Mouse (Mus musculus) liver, embryonic 11.5 days (tissue): ENCODE measurements around the gene Casp3. TPM values are rescaled to one million over a fixed set of nuclear protein-coding genes. Genes with fewer than 3 reads are reported as not detected.

Experiments
- ATAC-seq: fragments of 200-750 bp; cut with Nextera tagmentation; replicated peaks from 2 replicates; pipeline ENCODE4 v1.8.0; 2017; ENCODE audit warnings: moderate number of reproducible peaks, mild to moderate bottlenecking, moderate TSS enrichment, moderate library complexity; ENCODE audit not compliant: low FRiP score
- DNase-seq: peaks from one replicate; pipeline ENCODE4 v3.0.0-alpha.2; 2017; ENCODE audit warnings: low spot score
- H3K27ac ChIP-seq: fragments of 300-500 bp; sonication (generic); 2 replicates; pipeline ENCODE4 v1.5.1; 2014; ENCODE audit warnings: mild to moderate bottlenecking, low read depth, low read length, control low read depth
- H3K27me3 ChIP-seq: fragments of 300-500 bp; sonication (generic); replicated peaks from 2 replicates; pipeline ENCODE4 v1.6.1; 2014; ENCODE audit warnings: low read length, mixed read lengths; ENCODE audit not compliant: control insufficient read depth, insufficient read depth
- H3K36me3 ChIP-seq: fragments of 300-500 bp; sonication (generic); 2 replicates; pipeline ENCODE4 v1.6.1; 2014; ENCODE audit warnings: mild to moderate bottlenecking, low read length, moderate library complexity, mixed read lengths; ENCODE audit not compliant: control insufficient read depth, insufficient read depth
- H3K4me1 ChIP-seq: fragments of 300-500 bp; sonication (generic); replicated peaks from 2 replicates; pipeline ENCODE4 v1.6.1; 2014; ENCODE audit warnings: low read length, mixed read lengths; ENCODE audit not compliant: control insufficient read depth, insufficient read depth
- H3K4me2 ChIP-seq: fragments of 300-500 bp; sonication (generic); 2 replicates; pipeline ENCODE4 v1.6.1; 2014; ENCODE audit warnings: mild to moderate bottlenecking, control low read depth, moderate library complexity
- H3K4me3 ChIP-seq: fragments of 300-500 bp; sonication (generic); 2 replicates; pipeline ENCODE4 v1.5.1; 2014; ENCODE audit warnings: low read depth, low read length, control low read depth
- H3K9ac ChIP-seq: fragments of 300-500 bp; sonication (generic); 2 replicates; pipeline ENCODE4 v1.6.1; 2014; ENCODE audit warnings: low read depth, low read length, control low read depth
- H3K9me3 ChIP-seq: fragments of 300-500 bp; sonication (generic); 2 replicates; pipeline ENCODE4 v1.6.1; 2016; ENCODE audit warnings: low read length, inconsistent platforms, mixed read lengths; ENCODE audit not compliant: control insufficient read depth
- WGBS: fragments of 180-500 bp; shearing (Covaris S2); extraction: QIAGEN DNeasy Blood & Tissue Kit; methylation state at CpG from one replicate; pipeline ENCODE4 v1.1.7; 2014; 5-methylcytosine and 5-hydroxymethylcytosine counted together
- polyA plus RNA-seq: library from polyadenylated mRNA; unstranded; fragments of >200 nt; fragmentation: Nextera tagmentation; extraction: Ambion mirVana; gene quantifications from 2 replicates; pipeline ENCODE4 v1.2.1, GENCODE M21; 2014

The Casp3 gene
- polyA plus RNA-seq = 155 and 175 TPM in 2 replicates

DNA sequence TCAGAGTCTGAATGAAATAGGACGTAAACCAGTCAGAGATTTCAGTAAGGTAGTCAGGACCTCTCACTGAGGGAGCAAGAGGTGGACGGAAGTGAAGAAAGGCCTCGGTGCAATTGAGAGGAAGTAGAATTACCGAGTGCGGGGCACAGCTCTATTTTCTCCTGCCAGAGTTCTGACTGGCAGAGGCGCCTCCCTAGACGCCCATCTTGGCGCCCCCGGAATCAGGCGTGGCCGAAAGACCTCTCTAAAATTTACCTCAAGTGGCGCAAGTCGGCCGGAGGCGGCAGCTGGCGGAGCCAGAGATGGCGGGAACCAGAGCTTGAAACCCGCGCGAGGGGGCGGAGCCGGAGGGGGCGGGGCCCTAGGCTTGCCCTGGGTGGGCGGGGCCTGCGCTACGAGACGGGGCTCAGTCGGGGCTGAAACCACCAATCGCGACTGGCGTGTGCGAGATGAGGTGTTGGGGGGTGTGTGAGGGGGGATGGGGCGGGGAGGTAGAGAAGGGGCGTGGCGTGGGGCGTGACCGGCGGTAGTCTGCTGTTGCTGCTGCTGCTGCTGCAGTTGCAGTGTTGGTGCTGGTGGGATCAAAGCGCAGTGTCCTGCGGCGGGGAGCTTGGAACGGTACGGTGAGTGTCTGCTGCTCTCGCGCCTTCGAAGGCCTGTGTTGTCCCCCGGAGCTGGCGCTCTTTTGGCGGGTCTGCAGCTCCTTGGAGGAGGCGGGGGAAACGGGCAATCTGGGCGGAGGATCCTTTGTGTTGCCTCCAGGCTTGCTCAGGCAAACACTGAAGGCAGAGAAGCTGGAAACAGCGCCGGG lies at the start of gene Casp3, which contains the start of gene Primpol:
TSS of gene Casp3 (plus strand) at position 413 of the 811 bp plus-strand sequence.
TSS of gene Primpol (minus strand) at position 334 of the 811 bp plus-strand sequence.
- peak; percentile 99 for DNase-seq
- Histone ChIP-seq H3K4me2 (peak within 1 kb of the TSS; percentile 89), H3K4me3 (peak within 1 kb of the TSS; percentile 70), H3K27me3 (no peaks in the 10 kb centered on the region), H3K9me3 (no peaks in the 10 kb centered on the region), H3K27ac (peak within 1 kb of the TSS; percentile 93), H3K9ac (peak within 1 kb of the TSS; percentile 86), H3K36me3 (no peaks in the 10 kb centered on the region), H3K4me1 (peaks cover 8% of the 10 kb centered on the region)
- under 1% methylated on average over 54 of the region's 54 CpGs for WGBS
- ATAC-seq = peak; percentile 96

DNA sequence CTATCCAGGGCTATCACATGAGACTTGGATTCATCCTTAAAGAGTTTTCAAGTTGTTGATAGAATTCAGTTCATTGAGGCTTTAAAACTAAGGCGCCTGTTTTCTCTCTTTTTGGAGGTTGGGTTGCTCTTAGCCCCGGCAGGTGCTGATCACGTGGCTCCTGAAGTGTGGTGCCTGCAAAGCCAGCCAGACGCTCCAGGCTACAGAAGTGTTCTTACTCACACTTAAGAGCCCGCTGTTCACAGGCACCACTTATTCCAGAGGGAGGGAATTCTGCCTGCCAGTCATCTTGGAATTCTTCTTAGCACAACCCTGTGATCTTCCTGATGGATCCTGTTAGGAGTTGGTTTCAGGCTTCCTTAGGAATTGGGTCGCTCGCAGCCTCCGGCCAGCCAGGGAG lies 49.1 kb upstream of the Casp3 start:
- H3K36me3 ChIP-seq = peaks cover 15% of the 10 kb centered on the region

DNA sequence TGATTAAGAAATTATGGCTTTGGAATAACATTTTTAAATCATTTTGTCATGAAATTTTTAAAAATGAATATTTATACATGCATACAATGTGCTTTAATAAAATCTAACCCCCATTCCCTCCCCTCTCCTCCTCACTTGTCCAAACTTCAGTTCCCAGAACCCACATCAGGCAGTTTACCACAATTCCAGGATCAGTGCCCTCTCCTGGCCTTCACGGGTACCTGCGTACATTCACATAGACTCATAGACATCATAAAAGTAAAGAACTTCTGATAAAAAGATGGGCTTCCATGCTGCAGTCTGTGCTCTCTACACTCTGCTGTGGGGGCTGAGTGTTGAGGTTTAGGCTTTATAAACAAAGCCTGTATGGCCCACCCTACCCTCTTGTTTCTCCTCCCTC lies 48.1 kb upstream of the Casp3 start:
- no peaks in the 10 kb centered on the region for H3K27me3 ChIP-seq
- H3K4me3 ChIP-seq = no peak overlapping the region
- H3K36me3 ChIP-seq = peaks cover 7% of the 10 kb centered on the region
- H3K9ac ChIP-seq = no peak overlapping the region
- no peak overlapping the region for H3K4me2 ChIP-seq
- 80% methylated on average over 2 of the region's 2 CpGs for WGBS
- no peak for DNase-seq
- H3K9me3 ChIP-seq = no peaks in the 10 kb centered on the region
- ATAC-seq = no peak
- no peak overlapping the region for H3K27ac ChIP-seq
- H3K4me1 ChIP-seq = no peaks in the 10 kb centered on the region

More for the DNA sequence above, 49.1 kb upstream of the Casp3 start:
- ATAC-seq (no peak), DNase-seq (no peak)
- Histone ChIP-seq H3K4me2 (no peak overlapping the region), H3K4me3 (no peak overlapping the region), H3K27ac (no peak overlapping the region), H3K9me3 (no peaks in the 10 kb centered on the region), H3K4me1 (no peaks in the 10 kb centered on the region), H3K27me3 (no peaks in the 10 kb centered on the region), H3K9ac (no peak overlapping the region)
- WGBS = 87% methylated on average over 8 of the region's 8 CpGs

DNA sequence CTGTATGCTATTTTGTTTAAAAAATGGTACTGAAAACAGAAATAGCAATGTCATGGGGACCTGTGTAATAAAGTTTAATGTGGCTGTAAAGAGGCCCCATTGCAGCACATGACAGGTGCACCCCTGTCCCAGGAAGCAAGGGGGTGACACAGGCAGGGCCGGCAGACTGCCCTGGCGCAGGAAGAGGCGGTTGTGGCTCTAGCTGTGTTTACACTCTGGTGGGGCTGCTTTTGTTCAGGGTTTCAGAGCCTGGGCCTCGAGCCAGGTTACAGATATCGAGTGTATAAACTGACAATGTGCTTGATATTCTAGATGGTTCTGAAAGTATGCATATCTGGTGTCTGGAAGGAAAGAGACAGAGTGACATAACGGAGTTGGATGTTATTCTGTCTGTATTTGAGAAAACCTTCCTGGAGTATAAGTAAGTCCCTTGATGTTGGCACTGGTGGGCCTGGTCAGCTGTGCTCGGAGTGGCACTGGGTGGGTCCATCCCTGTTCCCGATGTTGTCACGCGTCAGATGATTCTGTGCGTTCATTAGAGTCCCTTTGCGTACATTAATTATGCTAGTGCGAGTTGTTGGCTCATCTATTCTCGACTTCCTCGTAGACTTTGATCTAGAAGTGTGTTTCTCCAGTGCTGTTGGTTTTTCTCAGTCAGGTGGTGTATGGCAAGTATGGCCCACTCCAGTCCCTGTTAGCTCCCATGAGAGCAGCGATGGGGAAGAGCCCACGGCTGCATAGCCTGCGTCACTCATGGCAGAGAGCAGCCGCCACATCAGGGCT lies 47.2 kb upstream of the Casp3 start:
- no peak for ATAC-seq
- H3K36me3 ChIP-seq = peaks cover 7% of the 10 kb centered on the region
- 91% methylated on average over 19 of the region's 19 CpGs for WGBS
- no peak overlapping the region for H3K9ac ChIP-seq
- no peaks in the 10 kb centered on the region for H3K9me3 ChIP-seq
- no peaks in the 10 kb centered on the region for H3K27me3 ChIP-seq
- no peak overlapping the region; the same call in 1 of the 2 replicates for H3K27ac ChIP-seq
- H3K4me3 ChIP-seq = no peak overlapping the region
- no peak overlapping the region for H3K4me2 ChIP-seq
- no peaks in the 10 kb centered on the region for H3K4me1 ChIP-seq
- DNase-seq = no peak

DNA sequence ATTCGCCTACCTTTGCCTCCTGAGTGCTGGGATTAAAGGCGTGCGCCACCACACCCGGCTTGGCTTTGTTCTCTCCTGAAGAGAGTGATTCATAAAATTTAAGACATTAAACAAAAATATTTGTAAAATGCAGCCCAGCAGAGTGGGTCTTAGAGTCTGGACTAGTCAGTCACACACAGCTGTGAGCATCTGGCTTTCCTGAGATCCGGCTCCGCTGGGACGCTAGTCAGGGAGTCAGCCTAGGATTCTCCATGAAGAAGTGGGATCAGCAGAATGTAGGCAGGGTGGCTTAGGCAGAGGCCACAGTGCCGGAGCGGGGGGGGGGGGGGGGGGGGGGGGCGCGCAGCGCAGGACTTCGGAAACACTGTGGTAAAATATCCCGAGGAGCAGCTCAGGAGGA lies 46.4 kb upstream of the Casp3 start:
- H3K27ac ChIP-seq = no peak overlapping the region
- DNase-seq (no peak), ATAC-seq (no peak)
- H3K4me3 ChIP-seq = no peak overlapping the region
- no peaks in the 10 kb centered on the region for H3K9me3 ChIP-seq
- no peaks in the 10 kb centered on the region for H3K27me3 ChIP-seq
- 88% methylated on average over 9 of the region's 14 CpGs for WGBS
- no peaks in the 10 kb centered on the region for H3K4me1 ChIP-seq
- no peak overlapping the region for H3K4me2 ChIP-seq
- H3K9ac ChIP-seq = no peak overlapping the region
- H3K36me3 ChIP-seq = peaks cover 7% of the 10 kb centered on the region

DNA sequence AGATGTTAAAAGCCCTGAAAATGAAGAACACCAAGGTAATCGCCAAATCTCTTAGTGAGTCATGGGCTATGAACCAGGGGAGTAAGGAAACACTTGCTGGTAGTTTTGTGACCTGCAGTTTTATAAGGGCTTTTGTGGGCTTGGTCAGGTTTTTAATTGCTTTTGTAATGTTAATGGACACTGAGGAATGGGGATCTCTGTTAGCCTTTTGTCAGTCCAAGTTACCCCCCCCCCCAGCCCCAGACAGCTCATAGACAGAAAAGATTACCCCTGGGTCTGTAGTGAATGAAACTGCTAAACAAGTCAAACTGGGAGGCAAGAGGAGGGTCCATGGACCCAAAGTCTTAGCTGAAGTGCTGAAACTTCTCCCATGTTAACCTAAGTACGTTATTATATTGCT lies 43.6 kb upstream of the Casp3 start:
- WGBS = 85% methylated on average over 2 of the region's 2 CpGs
- H3K27ac ChIP-seq = no peak overlapping the region
- ATAC-seq (no peak), DNase-seq (no peak)
- H3K27me3 ChIP-seq = no peaks in the 10 kb centered on the region
- H3K36me3 ChIP-seq = peaks cover 20% of the 10 kb centered on the region
- H3K9ac ChIP-seq = no peak overlapping the region
- no peaks in the 10 kb centered on the region for H3K4me1 ChIP-seq
- no peak overlapping the region for H3K4me3 ChIP-seq
- no peak overlapping the region for H3K4me2 ChIP-seq
- H3K9me3 ChIP-seq = no peaks in the 10 kb centered on the region

DNA sequence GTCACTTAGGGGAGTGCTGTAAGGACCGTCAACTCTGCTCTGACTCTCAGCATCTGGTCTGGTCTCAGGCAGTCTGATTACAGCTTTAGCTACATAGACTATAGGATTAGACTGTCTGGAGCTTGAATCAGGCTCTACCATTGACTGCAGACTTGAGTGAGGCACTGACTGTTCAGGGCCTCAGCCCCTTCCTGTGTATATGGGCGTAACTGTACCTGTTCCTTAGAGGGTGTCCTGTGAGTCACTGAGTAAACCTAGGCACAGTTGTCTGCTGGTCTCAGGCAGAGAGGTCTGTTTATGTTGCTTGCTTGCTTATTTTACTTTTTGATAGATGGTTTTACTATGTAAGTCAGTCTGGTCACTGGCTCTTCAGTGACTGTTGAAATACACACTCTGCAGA lies 43.1 kb upstream of the Casp3 start:
- Histone ChIP-seq H3K27me3 (no peaks in the 10 kb centered on the region), H3K4me3 (no peak overlapping the region), H3K4me2 (no peak overlapping the region), H3K27ac (no peak overlapping the region), H3K36me3 (peaks cover 25% of the 10 kb centered on the region), H3K4me1 (no peaks in the 10 kb centered on the region), H3K9me3 (no peaks in the 10 kb centered on the region), H3K9ac (no peak overlapping the region)
- WGBS = 92% methylated on average over 2 of the region's 2 CpGs
- ATAC-seq (no peak), DNase-seq (no peak)

DNA sequence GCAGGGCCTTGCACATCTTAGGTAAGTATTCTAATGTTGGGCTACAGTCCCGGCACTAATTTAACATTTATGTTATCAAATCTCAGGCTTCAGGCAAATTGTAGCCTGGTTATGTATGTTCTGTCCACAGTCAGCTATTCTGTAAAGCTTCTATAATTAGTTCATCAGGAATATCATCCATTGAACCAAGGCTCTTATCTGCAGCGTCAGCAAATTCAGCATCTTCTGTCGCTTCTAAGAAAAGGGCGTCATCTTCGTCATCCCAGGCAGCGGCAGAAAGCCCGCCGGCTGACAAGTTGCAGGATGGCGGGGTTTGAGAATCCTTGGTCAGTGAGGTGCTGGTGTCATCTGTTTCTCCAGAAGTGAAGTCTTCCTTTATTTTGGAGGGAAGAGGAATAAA lies 38.3 kb upstream of the Casp3 start:
- no peaks in the 10 kb centered on the region for H3K4me1 ChIP-seq
- H3K9me3 ChIP-seq = no peaks in the 10 kb centered on the region
- ATAC-seq = no peak
- no peak overlapping the region for H3K4me2 ChIP-seq
- H3K4me3 ChIP-seq = no peak overlapping the region
- no peaks in the 10 kb centered on the region for H3K27me3 ChIP-seq
- WGBS = 91% methylated on average over 9 of the region's 9 CpGs
- H3K9ac ChIP-seq = no peak overlapping the region
- no peak for DNase-seq
- H3K27ac ChIP-seq = no peak overlapping the region
- peaks cover 25% of the 10 kb centered on the region for H3K36me3 ChIP-seq
